Mouse (Mus musculus): ENCODE results near the gene Clstn1.

DNA sequence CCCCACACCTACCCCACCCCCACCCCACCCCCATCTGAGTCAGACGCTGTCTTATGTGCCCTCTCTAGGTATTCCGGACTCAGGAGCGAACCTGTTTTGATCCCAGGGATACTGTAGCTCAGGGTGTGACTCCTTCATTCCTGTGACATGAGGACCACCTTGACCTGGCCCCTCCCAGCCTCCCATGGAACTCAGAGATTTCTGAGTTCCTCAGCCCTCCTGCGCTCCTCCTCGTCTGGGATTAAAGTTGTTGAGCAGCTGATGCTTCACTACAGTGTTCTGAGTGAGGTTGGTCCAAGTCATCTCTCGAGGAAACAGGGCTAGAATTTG, 22.0 kb downstream of the Clstn1 start:
- no peak for TF ChIP-seq CTCF (IDR thresholded peaks at IDR 0.05; ENCODE audit: borderline replicate concordance, insufficient read depth, low read depth, low read length)
- no peak for TF ChIP-seq POLR2A (IDR thresholded peaks at IDR 0.05; ENCODE audit: borderline replicate concordance, insufficient read depth, low read length)

All from cerebellum, adult 2 months (tissue).